Mouse (Mus musculus) E14TG2a.4 (cell line): ENCODE data around the gene Rhbdl3.

Source experiments
- CTCF ChIP-seq: conservative IDR thresholded peaks from 2 replicates; pipeline ENCODE4 v1.5.1; 2014; ENCODE audit warnings: low read length
- NANOG ChIP-seq: IDR thresholded peaks from 2 replicates; pipeline ENCODE4 v1.6.1; 2014; ENCODE audit warnings: borderline replicate concordance, low read length, mixed read lengths
- POU5F1 ChIP-seq: IDR thresholded peaks from 2 replicates; pipeline ENCODE4 v1.6.1; 2014; ENCODE audit warnings: low read length, borderline replicate concordance

DNA sequence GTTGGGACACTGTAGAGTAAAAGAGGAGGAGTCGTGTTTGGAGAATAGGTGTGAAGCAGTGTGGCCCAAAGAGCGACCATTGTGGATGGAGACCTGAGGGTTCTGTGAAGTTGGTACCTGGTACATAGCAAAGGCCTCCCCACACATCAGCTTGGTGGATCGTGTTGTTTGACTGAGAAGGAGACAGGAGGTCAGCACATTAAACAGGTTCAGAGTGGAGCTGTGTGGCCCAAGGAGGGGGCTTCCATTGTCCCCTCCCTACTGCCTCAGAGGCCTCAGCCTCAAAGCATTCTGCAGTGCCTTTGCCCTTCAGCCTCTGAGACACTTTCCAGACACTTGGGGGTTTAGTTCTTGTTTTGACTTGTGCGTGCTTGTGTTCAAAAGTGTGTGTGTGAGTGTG lies 13.2 kb downstream of the Rhbdl3 start:
- TF ChIP-seq CTCF = no peak
- TF ChIP-seq NANOG = no peak
- TF ChIP-seq POU5F1 = no peak
